ENCODE assay signal across 1 mouse cellular context in the genomic region with DNA sequence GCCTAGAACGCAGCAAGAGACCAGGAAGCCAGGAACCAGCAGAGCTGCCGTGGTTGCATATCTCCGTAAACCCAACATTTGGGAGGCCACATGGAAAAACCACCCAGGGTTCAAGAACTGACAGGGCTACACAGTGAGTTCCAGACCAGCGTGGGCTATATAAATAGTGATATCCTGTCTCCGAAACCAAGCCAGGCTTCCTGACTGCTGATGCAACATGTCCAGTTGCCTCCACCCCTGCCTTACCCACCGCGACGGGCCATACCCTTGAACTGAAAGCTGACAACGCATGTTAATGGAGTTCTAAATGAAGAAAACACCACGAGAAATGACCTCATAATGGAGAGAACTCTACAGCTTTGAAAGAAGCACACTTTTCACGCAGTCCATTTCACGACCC.
TF ChIP-seq lines count a peak whose summit lies in the region.

No protein-coding gene starts in this region.

TF ChIP-seq in MEL, 35 proteins besides CTCF, POLR2A, EP300 and RAD21 (continued from another document):
- TF ChIP-seq TCF12 (IDR thresholded peaks at IDR 0.05; ENCODE audit: low read depth, low read length) = no peak
